Mouse (Mus musculus): Measurements from ENCODE around the gene Dntt. TPM values are rescaled to one million over a fixed set of nuclear protein-coding genes. Genes with fewer than 3 reads are reported as not detected.

The Dntt gene
- total and polyA plus RNA-seq, 2 experiments from 2014 or later: not detected

DNA sequence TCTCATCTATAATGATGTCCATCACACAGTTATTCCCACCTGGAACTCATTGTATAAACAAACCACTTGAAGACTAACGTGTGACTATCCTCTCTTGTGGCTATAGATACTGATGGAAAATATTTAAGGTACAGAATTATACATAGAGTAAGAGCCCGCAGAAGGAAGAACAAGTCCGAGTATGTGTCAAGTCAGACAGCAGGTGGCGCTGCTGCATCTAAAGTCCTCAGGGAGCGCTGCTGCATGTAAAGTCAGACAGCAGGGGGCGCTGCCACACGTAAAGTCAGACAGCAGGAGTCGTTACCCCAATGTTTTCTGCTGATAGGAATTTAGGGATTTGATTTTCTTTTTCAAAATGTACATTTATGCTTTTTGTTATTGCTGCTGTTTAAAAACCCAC lies 42.4 kb downstream of the Dntt start:
- Histone ChIP-seq H3K9me3 (replicated peaks; ENCODE audit: control insufficient read depth, low read length) (no peaks in the 10 kb centered on the region), H3K9ac (replicated peaks; ENCODE audit: low read depth, low read length) (no peak overlapping the region), H3K27me3 (ENCODE audit: control insufficient read depth, insufficient read depth, low read length) (no peaks in the 10 kb centered on the region), H3K36me3 (replicated peaks; ENCODE audit: control insufficient read depth, insufficient read depth, low read length) (no peaks in the 10 kb centered on the region), H3K4me1 (ENCODE audit: control insufficient read depth, insufficient read depth) (no peaks in the 10 kb centered on the region), H3K4me2 (ENCODE audit: low read depth, low read length) (no peak overlapping the region), H3K4me3 (ENCODE audit: low read depth, low read length) (no peak overlapping the region), H3K27ac (ENCODE audit: low read depth) (no peak overlapping the region)
- 5% methylated on average over 8 of the region's 8 CpGs for WGBS
- peak; percentile 41; the same call in 1 of the 2 replicates for ATAC-seq (ENCODE audit: insufficient read depth, low read depth)
- TF ChIP-seq EP300 (IDR thresholded peaks at IDR 0.05; ENCODE audit: low read depth): no peak
- peak; percentile 99 for TF ChIP-seq CTCF (IDR thresholded peaks at IDR 0.05; ENCODE audit: low read depth)
- peak; percentile 86 for DNase-seq (ENCODE audit: low spot score)

DNA sequence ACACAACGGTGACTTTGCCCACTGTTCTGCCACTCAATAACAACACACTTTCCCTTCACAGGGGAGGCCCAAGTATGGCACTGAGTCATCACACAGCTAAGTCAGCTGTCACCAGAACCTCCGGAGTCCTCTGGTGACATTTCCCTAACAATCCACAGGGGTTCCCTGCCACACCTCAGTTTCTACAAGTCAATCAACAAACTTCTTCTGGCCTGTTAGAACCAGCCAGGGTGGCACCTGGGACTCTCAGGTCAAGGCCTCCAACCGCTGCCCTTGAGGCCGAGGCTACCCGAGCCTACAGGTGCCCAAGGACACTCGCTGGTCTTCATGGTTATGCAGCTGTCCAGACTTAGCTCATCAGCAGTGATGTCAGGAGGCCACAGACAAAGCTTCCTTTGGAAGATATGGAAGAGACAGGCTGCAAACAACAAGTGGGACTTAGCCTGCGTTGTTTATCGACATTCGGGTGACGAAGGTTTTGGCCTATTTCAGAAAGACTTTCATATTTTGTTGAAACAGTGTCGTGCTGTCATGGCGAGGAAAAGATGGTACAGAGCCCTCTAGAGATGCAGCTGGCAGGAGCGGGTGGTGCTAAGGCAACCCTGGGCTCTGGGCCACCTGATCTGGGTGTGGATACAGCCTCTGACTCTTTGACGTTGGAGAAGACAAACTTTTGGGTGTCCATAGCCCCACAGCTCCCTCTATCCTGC lies 44.8 kb downstream of the Dntt start:
- H3K9me3 ChIP-seq (replicated peaks; ENCODE audit: control insufficient read depth, low read length): no peaks in the 10 kb centered on the region
- WGBS: 78% methylated on average over 14 of the region's 14 CpGs
- TF ChIP-seq EP300 (IDR thresholded peaks at IDR 0.05; ENCODE audit: low read depth) (no peak), CTCF (IDR thresholded peaks at IDR 0.05; ENCODE audit: low read depth) (no peak)
- H3K27ac ChIP-seq (ENCODE audit: low read depth): no peak overlapping the region
- DNase-seq (ENCODE audit: low spot score): no peak
- H3K27me3 ChIP-seq (ENCODE audit: control insufficient read depth, insufficient read depth, low read length): no peaks in the 10 kb centered on the region
- H3K4me3 ChIP-seq (ENCODE audit: low read depth, low read length): no peak overlapping the region
- no peaks in the 10 kb centered on the region for H3K4me1 ChIP-seq (ENCODE audit: control insufficient read depth, insufficient read depth)
- no peak overlapping the region for H3K9ac ChIP-seq (replicated peaks; ENCODE audit: low read depth, low read length)
- H3K36me3 ChIP-seq (replicated peaks; ENCODE audit: control insufficient read depth, insufficient read depth, low read length): no peaks in the 10 kb centered on the region
- no peak for ATAC-seq (ENCODE audit: insufficient read depth, low read depth)
- no peak overlapping the region for H3K4me2 ChIP-seq (ENCODE audit: low read depth, low read length)

GRCm38 (mm10) chr19:41076906-41077305 lies 47.8 kb downstream of the Dntt start, which contains the start of gene Opalin:
TSS of gene Opalin (minus strand) at chr19:41077113.
- TF ChIP-seq CTCF (IDR thresholded peaks at IDR 0.05; ENCODE audit: low read depth) (no peak), EP300 (IDR thresholded peaks at IDR 0.05; ENCODE audit: low read depth) (no peak)
- H3K36me3 ChIP-seq (replicated peaks; ENCODE audit: control insufficient read depth, insufficient read depth, low read length): no peaks in the 10 kb centered on the region
- no peaks in the 10 kb centered on the region for H3K27me3 ChIP-seq (ENCODE audit: control insufficient read depth, insufficient read depth, low read length)

GRCm38 (mm10) chr19:41081589-41081988 lies 52.5 kb downstream of the Dntt start:
- DNase-seq (ENCODE audit: low spot score): peak; percentile 9
- Histone ChIP-seq H3K27me3 (ENCODE audit: control insufficient read depth, insufficient read depth, low read length) (no peaks in the 10 kb centered on the region), H3K27ac (ENCODE audit: low read depth) (no peak overlapping the region), H3K4me2 (ENCODE audit: low read depth, low read length) (no peak overlapping the region), H3K36me3 (replicated peaks; ENCODE audit: control insufficient read depth, insufficient read depth, low read length) (no peaks in the 10 kb centered on the region), H3K9ac (replicated peaks; ENCODE audit: low read depth, low read length) (no peak overlapping the region), H3K9me3 (replicated peaks; ENCODE audit: control insufficient read depth, low read length) (no peaks in the 10 kb centered on the region), H3K4me1 (ENCODE audit: control insufficient read depth, insufficient read depth) (no peaks in the 10 kb centered on the region; the same call in 1 of the 2 replicates), H3K4me3 (ENCODE audit: low read depth, low read length) (no peak overlapping the region)
- ATAC-seq (ENCODE audit: insufficient read depth, low read depth): peak; percentile 69
- TF ChIP-seq CTCF (IDR thresholded peaks at IDR 0.05; ENCODE audit: low read depth) (no peak), EP300 (IDR thresholded peaks at IDR 0.05; ENCODE audit: low read depth) (no peak)
- 36% methylated on average over 3 of the region's 3 CpGs for WGBS

More at GRCm38 (mm10) chr19:41076906-41077305, 47.8 kb downstream of the Dntt start, which contains the start of gene Opalin:
- no peak within 1 kb of the TSS for H3K4me3 ChIP-seq (ENCODE audit: low read depth, low read length)
- DNase-seq (ENCODE audit: low spot score) (no peak), ATAC-seq (ENCODE audit: insufficient read depth, low read depth) (no peak)
- no peak within 1 kb of the TSS for H3K4me2 ChIP-seq (ENCODE audit: low read depth, low read length)
- no peaks in the 10 kb centered on the region for H3K9me3 ChIP-seq (replicated peaks; ENCODE audit: control insufficient read depth, low read length)
- H3K4me1 ChIP-seq (ENCODE audit: control insufficient read depth, insufficient read depth): no peaks in the 10 kb centered on the region; the same call in 1 of the 2 replicates
- H3K27ac ChIP-seq (ENCODE audit: low read depth): no peak within 1 kb of the TSS
- 73% methylated on average over 3 of the region's 3 CpGs for WGBS
- H3K9ac ChIP-seq (replicated peaks; ENCODE audit: low read depth, low read length): no peak within 1 kb of the TSS

DNA sequence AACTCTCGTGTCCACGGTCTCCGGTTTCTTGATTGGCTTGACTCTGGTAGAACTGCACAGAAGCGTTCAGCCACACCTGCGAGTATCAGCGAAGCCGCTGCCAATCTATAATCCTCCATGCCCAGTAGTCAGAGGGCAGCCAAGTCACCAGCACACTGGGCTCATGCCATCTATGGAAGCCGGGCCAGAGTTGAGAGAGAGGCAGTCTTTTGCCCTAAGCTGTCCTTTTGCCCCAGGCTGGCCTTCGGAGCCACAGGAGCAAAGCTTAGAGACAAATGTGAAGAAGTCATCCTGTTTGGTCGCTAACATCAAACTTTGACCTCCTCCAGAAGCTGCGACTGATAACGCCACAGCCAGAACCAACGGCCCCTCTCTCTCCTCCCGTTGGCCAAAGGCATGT lies 54.6 kb downstream of the Dntt start:
- H3K36me3 ChIP-seq (replicated peaks; ENCODE audit: control insufficient read depth, insufficient read depth, low read length): no peaks in the 10 kb centered on the region
- DNase-seq (ENCODE audit: low spot score): no peak
- no peak overlapping the region for H3K9ac ChIP-seq (replicated peaks; ENCODE audit: low read depth, low read length)
- peaks cover 7% of the 10 kb centered on the region; the same call in 1 of the 2 replicates for H3K27me3 ChIP-seq (ENCODE audit: control insufficient read depth, insufficient read depth, low read length)
- no peak for ATAC-seq (ENCODE audit: insufficient read depth, low read depth)
- no peak overlapping the region for H3K27ac ChIP-seq (ENCODE audit: low read depth)
- H3K4me2 ChIP-seq (ENCODE audit: low read depth, low read length): no peak overlapping the region
- WGBS: 82% methylated on average over 14 of the region's 14 CpGs
- TF ChIP-seq CTCF (IDR thresholded peaks at IDR 0.05; ENCODE audit: low read depth) (no peak), EP300 (IDR thresholded peaks at IDR 0.05; ENCODE audit: low read depth) (no peak)
- no peaks in the 10 kb centered on the region for H3K9me3 ChIP-seq (replicated peaks; ENCODE audit: control insufficient read depth, low read length)
- no peaks in the 10 kb centered on the region; the same call in 1 of the 2 replicates for H3K4me1 ChIP-seq (ENCODE audit: control insufficient read depth, insufficient read depth)
- H3K4me3 ChIP-seq (ENCODE audit: low read depth, low read length): no peak overlapping the region
